ENCODE assay signal across 11 mouse cellular contexts in genomic region chr1:98048218-98048801, GRCm38 (mm10). TPM values are rescaled to one million over a fixed set of nuclear protein-coding genes. Genes with fewer than 3 reads are reported as not detected.
DNase-seq lines count a peak whose midpoint lies in the region; ATAC-seq lines count a peak whose summit lies in the region.
"Had no signal": no experiment of that assay in that cellular context is flagged by ENCODE, and none has a peak within 500 bp of the region (broad histone marks: within the 10 kb centered on the region; RNA-seq: fewer than 3 reads in every experiment).

No protein-coding gene starts in this region.

- ATAC-seq in forebrain, embryonic 13.5 days, result peak; percentile 57
- peak; percentile 37; the same call in 1 of the 2 replicates for ATAC-seq in hindbrain, embryonic 16.5 days
- ATAC-seq in neural tube, embryonic 12.5 days (ENCODE audit: low FRiP score, low read depth), result peak; percentile 64
- ATAC-seq in megakaryocyte-erythroid progenitor cell, adult 5-6 weeks (replicated peaks; ENCODE audit: low FRiP score, low TSS enrichment, poor library complexity, severe bottlenecking), result no peak

- H3K27ac ChIP-seq in forebrain, embryonic 13.5 days, result peak overlapping the region; percentile 63; the same call in 1 of the 2 replicates
- H3K27ac ChIP-seq in hindbrain, embryonic 16.5 days (ENCODE audit: low read depth, low read length), result peak overlapping the region; percentile 51; the same call in 1 of the 2 replicates
- H3K27ac ChIP-seq in neural tube, embryonic 12.5 days, result no peak overlapping the region

- no peak overlapping the region for H3K4me3 ChIP-seq in forebrain, embryonic 13.5 days
- H3K4me3 ChIP-seq in hindbrain, embryonic 16.5 days (ENCODE audit: low read length), result peak overlapping the region; percentile 16
- H3K4me3 ChIP-seq in neural tube, embryonic 12.5 days, result no peak overlapping the region
- H3K4me3 ChIP-seq: erythroblast, embryonic 14.5 days had no signal

- no peaks in the 10 kb centered on the region for H3K9me3 ChIP-seq in forebrain, embryonic 13.5 days (replicated peaks)
- H3K9me3 ChIP-seq in hindbrain, embryonic 16.5 days (ENCODE audit: control insufficient read depth, low read length), result no peaks in the 10 kb centered on the region
- H3K9me3 ChIP-seq in neural tube, embryonic 12.5 days, result no peaks in the 10 kb centered on the region

- H3K4me1 ChIP-seq in forebrain, embryonic 13.5 days, result peaks cover 32% of the 10 kb centered on the region
- peaks cover 10% of the 10 kb centered on the region for H3K4me1 ChIP-seq in hindbrain, embryonic 16.5 days (ENCODE audit: control insufficient read depth, insufficient read depth, low read depth, low read length)
- peaks cover 15% of the 10 kb centered on the region for H3K4me1 ChIP-seq in neural tube, embryonic 12.5 days

- no peaks in the 10 kb centered on the region for H3K27me3 ChIP-seq in forebrain, embryonic 13.5 days
- no peaks in the 10 kb centered on the region for H3K27me3 ChIP-seq in hindbrain, embryonic 16.5 days (replicated peaks; ENCODE audit: control insufficient read depth, insufficient read depth, low read length)
- no peaks in the 10 kb centered on the region for H3K27me3 ChIP-seq in neural tube, embryonic 12.5 days (replicated peaks)

- H3K36me3 ChIP-seq in forebrain, embryonic 13.5 days (ENCODE audit: poor library complexity, severe bottlenecking), result no peaks in the 10 kb centered on the region
- H3K36me3 ChIP-seq in hindbrain, embryonic 16.5 days (ENCODE audit: control insufficient read depth, insufficient read depth, low read length), result no peaks in the 10 kb centered on the region
- no peaks in the 10 kb centered on the region for H3K36me3 ChIP-seq in neural tube, embryonic 12.5 days

- intact Hi-C loops in gastrocnemius, postnatal 36 days (cut with DNase I), result no loop called here

- no peak overlapping the region; the same call in 1 of the 2 replicates for H3K4me2 ChIP-seq in forebrain, embryonic 13.5 days
- peak overlapping the region; percentile 51 for H3K4me2 ChIP-seq in hindbrain, embryonic 16.5 days (ENCODE audit: low read length)
- peak overlapping the region; percentile 36 for H3K4me2 ChIP-seq in neural tube, embryonic 12.5 days (replicated peaks)

- 7% methylated on average over 5 of the region's 5 CpGs for WGBS in forebrain, embryonic 13.5 days
- 15% methylated on average over 5 of the region's 5 CpGs for WGBS in hindbrain, embryonic 16.5 days
- WGBS in neural tube, embryonic 12.5 days, result 11% methylated on average over 5 of the region's 5 CpGs

- H3K9ac ChIP-seq in forebrain, embryonic 13.5 days, result no peak overlapping the region
- H3K9ac ChIP-seq in hindbrain, embryonic 16.5 days (ENCODE audit: low read depth, low read length), result peak overlapping the region; percentile 22; the same call in 1 of the 2 replicates
- no peak overlapping the region for H3K9ac ChIP-seq in neural tube, embryonic 12.5 days

- peak; percentile 6 for DNase-seq in embryo, embryonic 10 days (ENCODE audit: low spot score)
- no peak for DNase-seq in embryo, embryonic 11 days
- DNase-seq in gastrocnemius, postnatal 25 days, result no peak
- no peak for DNase-seq in gastrocnemius, postnatal 36 days
- DNase-seq: kidney, adult 11 months; thymus, adult 18-20 months had no signal

RNA-seq across cellular contexts. Expression of gene Pam, which starts 47.1 kb away (rescaled TPM):
- 39.1 and 49.8 TPM in 2 replicates for polyA plus RNA-seq in forebrain, embryonic 13.5 days (2015; fragmentation: Nextera tagmentation; extraction: Ambion mirVana)
- polyA plus RNA-seq in hindbrain, embryonic 16.5 days (2015; fragmentation: Nextera tagmentation; extraction: Ambion mirVana), result 22.3 and 25.1 TPM in 2 replicates
- 21.8 and 34.0 TPM in 2 replicates for polyA plus RNA-seq in neural tube, embryonic 12.5 days (2016; fragmentation: Nextera tagmentation; extraction: Ambion mirVana)
- total RNA-seq in megakaryocyte-erythroid progenitor cell, adult 5-6 weeks (2014; fragmentation: Nextera tagmentation), result 6.1 and 11.5 TPM in 2 replicates
- 19.7 and 22.3 TPM in 2 replicates for total RNA-seq in megakaryocyte-erythroid progenitor cell, adult 5-6 weeks (2017)
- total RNA-seq in gastrocnemius, postnatal 25 days (2021), result 10 to 100 TPM; 37.4 to 51.5 TPM
- total RNA-seq in gastrocnemius, postnatal 36 days (2021), result 10 to 100 TPM; 30.1 to 33.3 TPM
